Mouse (Mus musculus) kidney, adult 18-20 months (tissue): ENCODE data around the gene Vamp8.
A peak's percentile ranks its signal among the peaks of the same experiment; 100 is the strongest.

Experiments
- DNase-seq: peaks from one replicate; pipeline ENCODE4 v3.0.0; 2021

Vamp8 gene

DNA sequence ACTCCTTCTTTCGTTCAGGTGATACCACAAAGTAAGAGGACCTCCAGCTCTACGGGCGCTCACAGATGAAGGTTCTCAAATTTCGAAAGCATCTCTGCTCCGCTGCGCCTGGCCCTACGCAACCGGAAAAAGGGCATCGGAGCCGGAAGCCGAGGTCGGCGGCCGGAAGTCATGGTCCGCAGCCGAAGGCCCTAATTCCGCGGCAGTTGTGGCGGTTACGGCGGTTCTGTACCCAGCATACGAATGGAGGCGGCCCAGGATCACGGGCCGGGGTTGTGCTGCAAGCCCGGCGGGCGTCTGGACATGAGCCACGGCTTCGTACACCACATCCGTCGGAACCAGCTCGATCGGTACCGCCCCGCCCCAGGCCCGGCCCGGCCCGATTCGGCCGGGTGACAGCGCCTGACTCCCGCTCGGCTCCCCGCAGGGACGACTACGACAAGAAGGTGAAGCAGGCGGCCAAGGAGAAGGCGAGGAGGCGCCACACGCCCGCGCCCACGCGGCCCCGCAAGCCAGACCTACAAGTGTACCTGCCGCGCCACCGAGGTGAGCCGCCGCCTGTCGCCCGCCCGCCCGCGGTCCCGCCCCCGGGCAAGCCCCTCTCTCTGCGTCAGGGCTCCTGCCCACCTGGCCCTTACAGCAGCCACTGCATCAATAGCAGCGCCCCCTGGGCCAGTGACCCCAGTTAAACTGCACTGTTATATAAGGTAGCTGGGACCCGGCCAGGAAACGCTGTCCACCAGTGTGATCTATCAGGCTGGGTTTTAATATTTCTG, 43.1 kb downstream of the Vamp8 start, which contains the start of gene 0610030E20Rik:
0610030E20Rik (plus strand) TSS at position 152 of the 776 bp plus-strand sequence.
- DNase-seq = peak; percentile 86

DNA sequence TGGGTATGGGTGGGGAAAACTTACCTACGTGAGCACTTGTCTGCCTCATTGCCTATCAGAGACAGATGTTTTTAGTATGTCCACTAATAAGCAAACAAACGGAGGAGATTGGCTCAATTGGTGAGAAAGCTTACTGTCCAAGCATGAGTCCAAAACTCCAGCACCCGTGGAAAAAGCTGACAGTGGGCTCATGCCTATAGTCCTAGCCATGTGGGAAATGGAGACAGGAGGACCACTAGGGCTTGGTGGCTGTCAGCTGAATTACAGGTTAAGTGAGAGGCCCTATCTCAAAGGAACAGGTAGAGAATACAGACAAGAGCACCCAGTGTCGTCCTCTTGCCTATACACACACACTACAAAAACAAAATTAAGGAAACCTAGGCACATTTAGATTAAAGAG, 44.2 kb downstream of the Vamp8 start:
- DNase-seq = no peak

DNA sequence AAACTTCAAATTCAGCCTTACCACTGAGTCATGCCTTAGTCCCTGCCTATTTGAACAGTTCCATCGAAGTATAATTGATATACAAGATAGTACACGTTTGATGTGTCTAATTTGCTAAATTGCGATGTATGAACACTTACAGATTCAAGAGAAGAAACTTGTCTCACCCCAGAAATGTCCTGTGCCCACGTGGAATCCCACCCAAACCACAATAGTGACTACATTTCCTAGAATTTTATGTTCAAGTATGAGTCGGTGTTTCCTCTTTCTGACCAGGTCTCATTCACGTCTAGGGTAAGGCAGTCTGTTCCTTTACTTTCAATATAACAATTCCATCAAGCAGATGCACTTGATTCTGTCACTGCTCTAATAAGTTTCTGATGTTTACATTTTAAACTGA, 44.9 kb downstream of the Vamp8 start:
- DNase-seq = no peak

DNA sequence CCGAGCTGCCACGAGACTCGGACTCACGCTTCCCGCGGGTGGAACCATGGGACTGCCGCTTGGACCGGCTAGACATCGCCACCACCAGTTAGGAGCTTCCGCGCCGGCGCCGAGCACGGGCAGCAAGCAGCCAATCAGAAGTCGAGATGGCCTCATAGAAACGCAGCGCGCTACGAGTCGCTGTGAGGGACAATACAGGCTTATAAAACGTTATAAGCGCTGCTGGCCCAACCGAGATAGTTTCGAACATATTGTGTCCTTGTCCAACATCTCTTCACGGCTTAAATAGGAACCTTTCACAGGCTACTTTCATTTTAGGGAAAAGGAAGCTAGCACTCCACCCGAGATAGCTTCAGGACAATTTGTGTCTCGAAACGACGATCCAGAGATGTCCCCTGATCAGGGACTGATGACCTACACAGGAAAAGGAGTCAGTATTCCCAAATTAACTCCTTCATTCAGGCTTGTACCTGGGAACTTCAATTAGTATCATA, 45.4 kb downstream of the Vamp8 start, which contains the start of gene Usp39:
Usp39 (minus strand) TSS at position 111 of the 494 bp plus-strand sequence.
- DNase-seq = peak; percentile 95

DNA sequence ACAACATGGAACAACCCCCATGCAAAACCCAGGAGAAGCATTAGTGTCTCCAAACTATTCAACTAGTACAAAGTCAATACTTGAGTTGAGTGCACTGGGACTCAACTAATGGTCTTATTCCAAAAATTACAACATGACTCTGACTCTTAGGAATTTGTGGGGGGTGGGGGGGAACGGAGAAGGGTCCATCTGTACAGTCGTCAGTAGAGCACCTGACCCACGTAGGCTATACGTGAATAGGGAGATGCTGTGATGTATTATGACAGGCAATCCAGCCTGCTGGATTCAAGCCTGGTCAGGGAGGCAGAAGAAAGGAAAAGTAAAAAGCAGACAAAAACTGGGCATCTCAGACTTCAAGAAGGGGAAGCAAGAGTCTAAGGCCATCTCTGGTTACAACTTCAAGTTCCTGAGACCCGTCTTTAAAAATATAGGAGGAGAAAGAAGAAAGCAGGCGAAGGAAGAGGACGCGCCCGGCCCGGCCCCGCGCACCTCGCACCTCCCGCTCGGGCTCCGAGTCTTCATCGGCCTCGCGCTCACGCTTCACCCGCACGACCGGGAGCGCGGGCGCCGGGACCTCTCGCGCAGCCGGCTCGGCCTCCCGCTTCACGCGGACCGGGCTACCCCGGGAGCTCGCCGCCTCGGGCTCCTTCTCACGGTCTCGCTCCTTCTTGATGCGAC, 46.0 kb downstream of the Vamp8 start:
- DNase-seq = no peak

DNA sequence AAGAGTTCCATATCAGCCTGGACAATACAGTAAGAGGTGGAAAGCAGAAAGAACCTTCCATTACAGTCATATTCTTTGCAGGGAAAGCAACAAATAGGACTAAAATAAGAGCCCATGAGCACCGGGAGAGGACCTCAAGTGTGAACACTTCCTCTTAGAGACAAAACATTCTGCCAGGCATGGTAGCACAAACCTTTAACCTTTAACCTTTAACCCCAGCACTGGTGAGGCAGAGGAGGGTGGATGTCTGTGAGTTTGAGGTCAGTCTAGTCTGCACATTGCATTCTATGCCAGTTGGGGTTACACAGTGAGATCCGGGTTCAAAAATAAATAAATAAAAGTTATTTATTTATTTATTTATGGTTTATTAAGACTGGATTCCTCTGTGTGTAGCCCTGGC, 50.0 kb downstream of the Vamp8 start:
- DNase-seq = no peak
